Mouse (Mus musculus) embryo, embryonic 9.5 days (tissue): ENCODE results near the gene Mblac2.
"Not testable (repeated sequence)": the region's sequence is repeated elsewhere in the genome, so short reads cannot be mapped to it uniquely, and the experiment has no call there.

Experiments
- DNase-seq: peaks from one replicate; pipeline ENCODE4 v3.0.0-alpha.2; 2017; ENCODE audit errors: extremely low spot score

The Mblac2 gene

DNA sequence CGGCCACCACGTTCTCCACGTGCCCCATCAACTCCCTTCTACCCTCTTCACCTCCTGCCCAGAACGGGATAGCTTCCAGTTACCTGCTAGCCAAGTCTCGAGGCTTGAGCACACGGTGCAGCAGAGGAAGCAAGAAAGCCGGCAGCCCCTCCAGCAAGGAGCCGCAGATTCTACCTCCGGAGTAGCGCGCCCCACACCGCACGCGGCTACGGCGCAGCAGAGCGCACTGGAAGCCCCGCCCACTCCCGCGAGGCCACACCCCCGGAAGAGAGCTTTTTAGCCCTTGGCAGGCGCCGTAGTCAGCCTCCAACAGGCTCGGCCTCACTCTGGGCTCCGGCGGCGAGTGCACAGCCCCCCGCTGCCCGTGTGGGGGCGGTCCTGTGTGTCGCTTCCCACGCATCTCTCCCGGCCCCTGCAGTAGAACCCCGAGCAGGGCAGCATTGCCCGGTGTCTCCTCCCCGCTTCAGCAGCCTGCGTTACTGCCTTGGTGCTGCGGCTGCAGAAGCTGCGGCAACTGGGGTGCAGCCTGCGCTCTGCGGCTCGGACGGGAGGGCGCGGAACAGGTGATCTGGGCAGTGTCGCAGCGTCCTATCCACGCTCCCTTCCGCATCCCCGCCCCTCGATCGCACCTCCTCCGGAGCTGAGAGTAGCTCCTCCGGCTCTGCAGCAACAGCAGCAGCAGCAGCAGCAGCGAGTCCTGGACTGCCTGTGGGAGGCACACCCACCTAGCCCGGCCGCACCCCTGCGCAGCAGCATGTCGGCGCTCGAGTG lies at the start of gene Mblac2, which contains the start of gene Polr3g:
TSS of gene Mblac2 (plus strand) at position 567 of the 771 bp plus-strand sequence.
TSS of gene Polr3g (minus strand) at position 239 of the 771 bp plus-strand sequence.
- DNase-seq, result peak; percentile 96

DNA sequence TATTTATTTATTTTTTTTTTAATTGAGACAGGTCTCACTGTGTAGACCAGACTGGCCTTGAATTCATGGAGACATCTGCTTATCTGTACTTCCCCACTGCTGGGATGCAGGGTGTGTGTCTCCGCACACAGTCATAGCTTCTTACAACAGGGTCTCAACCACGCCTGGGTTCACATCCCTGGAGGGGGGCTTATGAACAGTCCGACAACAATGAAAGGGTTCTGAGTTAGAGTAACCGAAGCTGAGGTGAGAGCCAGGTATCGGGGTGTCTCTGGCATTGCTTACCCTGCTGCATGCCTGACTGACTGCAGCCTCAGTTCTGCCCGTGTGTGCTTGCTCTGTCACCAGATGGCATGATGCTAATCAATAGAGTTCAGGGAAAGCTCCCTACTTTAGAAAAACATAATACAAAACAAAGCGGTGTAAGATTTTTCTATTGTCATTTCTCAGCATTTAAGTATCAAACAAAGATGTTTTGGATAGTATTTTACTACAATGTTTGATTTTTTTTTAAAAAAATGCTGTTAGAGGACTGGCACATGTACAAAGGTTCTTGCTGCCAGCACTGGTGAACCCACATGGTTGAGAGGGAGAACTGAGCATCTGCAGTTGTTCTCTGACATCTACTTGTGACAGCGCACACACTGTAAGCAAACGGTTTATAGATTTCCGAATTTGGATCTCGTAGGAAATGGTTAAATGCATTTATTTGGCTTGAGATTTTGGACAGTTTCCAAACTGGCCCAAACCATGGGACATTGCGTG lies 47.4 kb upstream of the Mblac2 start:
- DNase-seq, result no peak

DNA sequence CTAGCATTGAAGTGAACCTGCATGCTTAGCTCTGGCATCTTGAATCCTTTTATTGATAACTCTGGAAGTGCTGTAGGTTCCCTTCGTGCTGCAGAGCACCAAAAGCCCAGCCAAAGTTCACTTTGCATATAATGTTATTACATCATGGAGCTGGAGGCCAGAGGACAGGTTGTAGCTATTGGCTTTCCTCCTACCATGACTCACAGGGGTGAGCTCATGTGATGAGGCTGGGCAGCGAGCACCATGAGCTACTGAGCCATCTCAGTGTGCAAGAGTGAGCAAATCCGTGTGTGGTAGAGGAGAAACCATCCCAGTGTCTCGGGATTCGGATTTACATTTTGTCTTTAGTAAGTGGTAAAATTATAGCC lies 46.8 kb upstream of the Mblac2 start:
- no peak for DNase-seq

DNA sequence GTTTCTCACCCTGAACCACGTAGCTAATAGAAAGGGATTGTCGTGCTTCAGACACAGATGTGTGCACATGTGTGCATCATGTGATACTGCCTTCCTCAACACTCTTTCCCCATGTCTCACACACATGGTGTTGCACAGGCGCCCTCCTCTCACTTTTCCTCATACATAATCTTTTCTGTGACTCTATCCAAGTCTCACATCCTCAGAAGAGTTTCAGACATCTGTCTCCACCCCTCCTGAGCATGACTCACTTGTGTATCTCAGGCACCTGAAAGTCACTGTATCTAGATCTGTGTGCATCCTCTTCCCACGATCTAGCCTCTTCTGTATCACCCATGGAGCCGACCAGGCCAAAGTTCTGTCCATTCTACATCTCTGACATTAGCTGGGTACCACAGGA lies 43.4 kb upstream of the Mblac2 start:
- DNase-seq, result no peak

DNA sequence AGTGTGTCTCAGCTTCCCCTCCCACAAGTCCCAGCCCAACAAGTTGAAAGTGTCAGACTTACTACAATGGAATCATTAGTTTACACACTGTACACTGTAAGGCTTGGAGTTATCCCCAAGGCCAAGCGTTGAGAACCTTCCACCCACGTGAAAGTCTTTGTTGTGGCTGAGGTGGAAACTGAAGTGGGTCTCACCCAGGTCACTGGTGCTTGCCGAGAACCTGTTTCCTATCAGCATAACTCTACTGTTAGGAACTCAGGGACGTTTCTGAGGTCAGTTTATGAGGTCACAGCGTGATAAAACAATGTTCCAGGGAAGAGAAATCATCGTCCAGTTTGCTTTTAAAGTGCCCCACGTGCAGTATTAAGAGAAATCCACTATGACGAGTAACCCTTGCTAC lies 35.8 kb upstream of the Mblac2 start:
- DNase-seq, result no peak

DNA sequence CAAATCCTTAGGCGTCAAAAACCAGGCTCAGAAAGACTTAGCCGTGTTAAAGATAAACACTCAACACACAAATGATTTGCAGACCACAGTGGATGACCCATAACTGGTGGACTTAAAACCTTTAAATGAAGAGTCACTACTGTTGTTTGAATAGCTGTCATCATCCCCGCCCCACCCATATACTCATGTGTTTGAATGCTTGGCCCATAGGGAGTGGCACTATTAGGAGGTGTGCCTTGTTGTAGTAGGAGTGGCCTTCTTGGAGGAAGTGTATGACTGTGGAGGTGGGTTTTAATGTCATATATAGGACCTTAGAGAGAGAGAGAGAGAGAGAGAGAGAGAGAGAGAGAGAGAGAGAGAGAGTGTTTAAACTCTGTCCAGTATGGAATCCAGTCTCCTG lies 28.0 kb upstream of the Mblac2 start:
- no peak for DNase-seq

DNA sequence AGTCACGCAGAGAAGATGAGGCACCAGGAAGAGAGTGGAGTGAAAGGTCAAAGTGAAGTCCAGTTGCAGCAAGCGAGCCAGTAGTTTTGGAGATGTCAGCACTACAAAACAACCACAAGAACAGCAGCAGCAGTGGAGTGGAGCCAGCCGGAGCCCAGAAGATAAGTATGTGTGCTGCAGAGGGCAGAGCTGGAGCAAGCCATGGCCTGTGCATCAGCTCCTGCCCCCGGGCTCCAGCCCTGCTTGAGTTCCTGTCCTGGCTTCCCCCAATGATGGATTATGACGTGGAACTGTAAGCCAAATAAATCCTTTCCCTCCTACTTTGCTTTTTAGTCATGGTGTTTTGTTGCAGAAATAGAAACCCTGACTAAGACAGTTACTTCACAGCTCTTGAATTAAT lies 26.9 kb upstream of the Mblac2 start:
- DNase-seq, result no peak

DNA sequence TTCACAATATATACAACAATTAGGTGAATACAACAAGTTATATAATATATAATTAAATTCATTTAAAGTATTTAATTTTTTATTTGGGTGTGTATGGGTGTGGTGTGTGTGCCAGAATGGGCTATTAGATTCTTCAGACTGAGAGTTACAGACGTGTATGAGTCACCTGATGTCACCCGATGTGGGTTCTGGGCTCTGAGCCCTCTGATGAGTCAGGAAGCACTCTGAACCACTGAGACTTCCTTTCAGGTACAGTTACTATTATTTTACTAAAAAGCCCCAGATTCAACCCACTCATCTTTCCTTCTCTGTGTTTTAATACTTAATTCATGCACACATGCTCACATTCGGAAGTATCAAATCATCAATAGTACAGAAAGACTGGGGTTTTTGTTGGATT lies 26.3 kb upstream of the Mblac2 start:
- no peak for DNase-seq

DNA sequence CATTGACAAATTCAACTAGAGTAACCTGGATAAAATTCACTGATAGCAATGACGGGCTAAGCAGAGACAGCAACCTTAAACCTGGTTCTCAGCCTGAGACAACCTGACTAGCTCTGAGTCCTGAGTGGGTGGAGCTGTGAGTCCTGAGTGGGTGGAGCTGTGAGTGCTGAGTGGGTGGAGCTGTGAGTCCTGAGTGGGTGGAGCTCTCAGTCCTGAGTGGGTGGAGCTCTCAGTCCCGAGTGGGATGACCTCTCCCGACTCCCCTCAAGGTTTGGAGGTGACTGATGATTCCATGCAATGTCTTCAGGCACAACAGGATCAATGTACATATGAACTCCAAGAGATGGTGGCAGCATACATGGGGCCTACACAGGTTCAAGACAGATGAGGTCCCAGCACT lies 21.6 kb upstream of the Mblac2 start:
- DNase-seq, result no peak

DNA sequence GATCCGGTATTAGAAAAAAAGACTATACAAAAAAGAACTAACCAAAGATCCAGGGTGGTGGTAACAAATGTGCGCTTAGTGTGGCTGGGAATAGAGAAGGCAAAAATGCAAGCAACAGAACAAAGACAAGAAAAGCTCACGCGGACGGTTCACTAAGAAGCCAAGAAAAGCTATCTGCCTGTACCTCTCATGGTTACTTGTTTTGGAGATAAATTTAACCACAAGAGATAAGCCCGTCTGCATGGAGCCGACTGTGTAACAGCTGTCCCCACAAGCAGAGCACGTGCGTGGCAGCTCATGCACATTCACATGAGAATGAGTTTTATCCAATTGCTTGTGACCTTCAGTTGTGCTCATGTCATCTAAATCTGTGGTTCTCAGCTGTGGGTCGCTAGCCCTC lies 20.7 kb upstream of the Mblac2 start:
- DNase-seq, result no peak

DNA sequence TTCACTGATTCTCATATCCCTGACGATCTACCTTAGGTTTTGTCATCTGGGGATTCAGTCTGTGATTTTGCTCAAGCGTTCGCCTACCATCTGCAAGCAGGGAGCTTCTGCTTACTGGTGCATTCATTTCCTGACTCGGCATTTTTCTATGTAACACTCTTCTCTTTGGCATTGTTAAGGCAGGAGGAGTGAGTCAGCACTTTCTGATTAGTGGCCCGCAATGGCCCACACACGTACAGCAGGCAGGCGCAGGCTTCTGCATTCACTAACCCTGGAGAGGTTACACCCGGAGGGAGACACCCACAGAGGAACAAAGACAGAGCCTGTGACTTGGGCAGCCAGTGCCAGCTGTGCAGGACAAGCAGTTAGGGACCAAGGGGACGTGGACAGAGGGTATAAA lies 19.5 kb upstream of the Mblac2 start:
- DNase-seq, result no peak

DNA sequence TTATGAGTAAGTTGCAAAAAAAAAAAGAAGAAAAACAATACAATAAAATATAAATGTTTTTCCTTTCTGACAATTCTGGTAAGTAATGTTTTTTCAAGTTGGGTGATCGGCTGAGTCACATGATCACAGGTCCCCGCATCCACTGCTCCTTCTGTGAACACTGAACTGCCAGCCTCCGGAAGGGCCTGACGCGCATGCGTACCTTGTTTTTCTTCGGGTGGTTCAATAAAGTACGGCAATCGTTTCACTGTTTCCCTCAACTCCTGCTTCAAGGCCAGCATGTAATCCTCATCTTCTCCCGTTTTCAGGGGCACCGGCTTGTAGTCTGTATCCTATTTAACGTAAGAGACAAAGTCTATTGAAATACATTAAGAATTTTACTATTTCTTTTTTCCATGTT lies 16.7 kb upstream of the Mblac2 start:
- no peak for DNase-seq

DNA sequence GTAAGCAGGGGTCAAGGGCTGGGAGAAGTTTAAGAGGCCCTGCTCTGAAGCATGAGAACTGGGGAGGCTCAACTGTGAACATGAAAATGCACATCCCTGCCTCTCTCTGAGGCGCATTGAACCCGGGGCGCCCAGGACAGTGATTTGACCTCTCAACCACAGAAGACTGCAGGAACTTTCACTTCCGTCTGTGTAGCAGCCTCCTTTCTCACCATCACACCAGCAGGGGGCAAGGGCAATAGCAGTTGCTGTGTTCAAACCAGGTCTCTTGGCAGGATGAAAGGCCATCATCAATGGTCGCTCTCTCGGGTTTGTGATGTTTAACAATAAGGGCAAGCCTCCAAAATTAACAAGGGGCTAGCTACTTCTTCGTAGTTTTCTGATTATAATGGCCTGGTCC lies 8.0 kb upstream of the Mblac2 start:
- no peak for DNase-seq

DNA sequence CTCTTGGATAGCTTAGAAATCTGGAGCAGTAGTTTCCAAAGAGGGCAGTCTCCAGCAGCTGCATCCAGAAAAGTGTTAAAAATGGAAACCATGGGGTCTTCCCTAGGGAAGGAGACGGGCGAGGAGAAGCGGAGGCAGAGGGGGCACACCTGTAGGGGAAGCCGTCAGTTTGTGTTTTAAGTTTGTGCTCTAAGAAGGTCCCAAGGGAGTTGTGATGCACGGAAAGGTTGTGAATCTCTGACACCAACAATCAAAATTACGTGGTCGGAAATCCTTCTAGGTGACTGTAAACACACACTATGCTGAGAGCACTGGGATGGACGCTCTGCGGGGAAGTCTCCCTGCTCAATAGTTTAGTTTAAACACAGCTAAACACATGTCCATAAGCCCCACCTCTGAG lies 7.5 kb upstream of the Mblac2 start:
- DNase-seq, result no peak

DNA sequence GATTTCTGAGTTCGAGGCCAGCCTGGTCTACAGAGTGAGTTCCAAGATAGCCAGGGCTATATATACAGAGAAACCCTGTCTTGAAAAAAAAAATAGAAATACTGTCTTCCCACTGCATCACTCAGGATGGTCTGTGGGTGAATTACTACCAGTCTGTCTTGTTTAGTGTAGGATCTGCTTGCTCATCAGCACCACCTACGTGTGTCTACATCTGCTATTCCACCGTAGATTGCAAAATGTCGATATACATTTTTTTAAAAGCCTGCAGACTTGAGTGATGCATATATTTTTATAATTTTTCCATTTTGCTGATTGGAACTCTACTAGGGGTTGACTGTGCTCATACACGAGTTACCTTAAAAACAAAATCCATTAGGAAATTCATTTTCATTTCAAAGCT lies 4.8 kb upstream of the Mblac2 start:
- no peak for DNase-seq

DNA sequence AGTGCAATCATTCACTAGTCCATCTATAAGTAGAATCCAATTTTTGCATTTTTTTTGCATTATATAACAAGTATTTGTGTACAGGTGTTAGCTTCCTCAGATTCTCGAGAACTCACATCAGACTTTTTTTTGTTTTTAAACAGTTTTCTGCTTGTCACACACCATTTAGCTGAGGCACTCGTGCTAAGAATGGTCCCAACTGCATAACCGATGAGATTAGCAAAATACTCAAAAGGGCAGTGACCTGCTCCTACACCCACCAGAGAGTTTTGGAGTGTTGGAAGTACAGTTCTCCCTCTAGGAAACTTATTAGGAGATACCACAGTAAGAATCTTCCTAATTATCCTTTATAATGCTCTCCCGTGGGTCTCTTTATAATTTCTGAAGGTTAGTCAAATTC lies 1.3 kb upstream of the Mblac2 start:
- DNase-seq, result no peak

DNA sequence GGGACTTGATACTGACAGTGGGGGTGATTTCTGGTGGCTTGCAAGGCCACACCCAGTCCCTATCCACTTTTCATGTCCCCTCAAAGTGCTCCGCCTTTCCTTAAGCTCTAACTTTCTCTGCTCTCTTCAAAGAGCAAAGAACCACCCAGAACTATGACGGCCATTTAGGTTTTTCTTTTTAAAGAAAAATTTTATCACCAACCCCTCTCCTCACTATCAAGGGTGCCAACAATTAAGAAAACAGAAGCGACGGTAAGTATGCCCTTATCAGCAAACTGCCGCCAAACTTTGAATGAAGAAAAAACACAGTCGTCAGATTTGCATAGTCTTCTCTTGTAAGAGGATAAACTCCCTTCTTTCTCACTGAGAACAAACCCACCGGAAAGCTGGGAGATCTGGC lies 875 bp upstream of the Mblac2 start:
- no peak for DNase-seq

DNA sequence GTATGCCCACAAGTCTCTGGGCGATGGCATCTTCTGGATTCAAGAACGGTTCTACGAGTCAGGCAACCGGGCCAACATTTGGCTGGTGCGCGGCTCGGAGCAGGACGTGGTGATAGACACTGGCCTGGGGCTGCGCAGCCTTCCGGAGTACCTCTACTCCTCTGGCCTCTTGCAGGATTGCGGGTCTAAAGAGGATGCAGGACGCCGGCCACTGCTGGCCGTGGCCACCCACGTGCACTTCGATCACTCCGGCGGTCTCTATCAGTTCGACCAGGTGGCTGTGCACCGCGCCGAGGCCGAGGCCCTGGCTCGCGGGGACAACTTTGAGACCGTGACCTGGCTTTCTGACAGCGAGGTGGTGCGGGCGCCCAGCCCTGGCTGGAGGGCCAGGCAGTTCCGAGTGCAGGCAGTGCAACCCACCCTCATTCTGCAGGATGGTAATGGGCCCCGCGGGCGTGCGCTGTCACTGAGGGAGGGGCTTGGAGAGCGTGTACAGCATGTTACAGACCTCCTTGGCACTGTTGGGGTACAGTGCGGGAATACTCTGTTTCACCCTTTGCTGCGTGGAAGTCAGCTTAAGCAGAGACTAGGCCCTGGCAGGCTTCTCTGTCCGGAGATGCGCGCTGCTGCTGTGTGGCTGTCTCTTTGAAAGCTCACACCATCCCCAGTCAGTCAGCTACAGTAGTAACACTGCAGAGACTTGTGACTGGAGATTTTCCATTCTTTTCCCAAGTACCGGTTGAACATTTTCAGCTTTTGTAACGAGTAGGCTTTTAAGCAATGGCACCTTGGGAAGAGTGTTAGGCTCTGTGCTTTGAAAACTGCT lies 618 bp downstream of the Mblac2 start:
- no peak for DNase-seq

DNA sequence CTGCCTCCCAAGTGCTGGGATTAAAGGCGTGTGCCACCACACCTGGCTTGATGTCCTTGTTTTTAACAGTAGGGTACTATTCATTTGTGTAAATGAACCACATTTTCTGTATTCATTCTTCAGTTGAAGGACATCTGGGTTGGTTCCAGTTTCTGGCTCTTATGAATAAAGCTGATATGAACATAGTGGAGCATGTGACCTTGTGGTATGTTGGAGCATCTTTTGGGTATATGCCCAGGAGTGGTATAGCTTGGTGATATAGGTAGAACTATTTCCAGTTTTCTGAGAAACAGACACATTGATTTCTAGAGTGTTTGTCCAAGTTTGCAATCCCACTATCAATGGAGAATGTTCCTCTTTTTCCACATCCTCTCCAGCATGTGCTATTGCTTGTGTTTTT lies 2.8 kb downstream of the Mblac2 start:
- DNase-seq, result no peak

DNA sequence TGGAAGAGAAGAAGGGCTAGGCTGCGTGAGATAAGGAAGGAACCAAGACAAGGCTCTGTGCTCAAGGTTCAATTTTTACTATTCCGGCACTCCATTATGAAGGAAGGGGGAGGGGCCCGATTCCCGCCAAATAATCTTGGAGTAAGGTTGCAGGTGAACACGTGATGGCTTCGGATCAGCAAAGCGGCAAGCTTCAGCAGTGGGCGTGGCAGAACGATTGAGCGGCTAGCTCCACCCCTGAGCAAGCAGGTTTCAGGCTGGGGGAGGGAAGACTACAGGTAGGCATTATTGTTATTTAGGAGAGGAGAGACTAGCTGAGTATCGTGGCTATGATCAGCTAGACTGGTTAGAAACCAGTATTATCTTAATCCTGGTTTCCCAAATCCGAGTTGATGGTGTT lies 17.0 kb downstream of the Mblac2 start:
- not testable (repeated sequence) for DNase-seq

DNA sequence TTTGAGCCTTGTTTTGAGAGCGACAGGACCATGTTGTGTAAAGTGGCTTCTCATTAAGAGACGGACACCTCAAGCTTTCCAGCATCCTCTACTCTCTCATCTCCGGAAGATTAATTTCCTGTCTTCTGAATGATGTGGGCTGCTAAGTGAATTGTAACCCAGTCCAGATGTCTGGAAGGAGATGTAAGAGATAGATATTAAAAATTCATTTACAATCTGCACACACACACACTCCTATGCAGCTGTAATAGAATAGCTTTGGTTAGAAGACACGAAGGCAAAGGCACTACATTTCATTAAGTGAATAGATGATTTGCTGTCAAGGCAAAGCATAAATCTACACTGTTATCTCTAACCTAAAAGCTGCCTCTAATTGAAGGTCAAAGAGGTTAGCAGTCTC lies 18.0 kb downstream of the Mblac2 start:
- no peak for DNase-seq

DNA sequence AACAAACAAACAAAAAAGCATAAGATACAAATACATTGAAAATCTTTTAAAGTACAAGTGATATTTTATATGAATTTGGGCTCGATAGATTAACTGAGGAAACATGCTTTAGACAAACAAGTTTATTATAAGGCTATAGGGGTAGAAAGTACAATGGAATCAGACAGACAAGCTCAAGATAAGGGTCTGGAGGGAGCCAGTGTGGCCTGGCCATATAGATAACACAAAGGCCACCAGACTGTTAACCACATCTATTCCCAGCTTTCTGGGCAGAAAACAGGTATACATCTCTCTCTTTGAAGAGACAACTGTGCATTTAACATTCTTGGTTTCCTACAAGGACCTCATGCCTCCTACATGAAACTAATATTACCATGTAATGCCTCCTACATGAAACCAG lies 19.2 kb downstream of the Mblac2 start:
- DNase-seq, result no peak

DNA sequence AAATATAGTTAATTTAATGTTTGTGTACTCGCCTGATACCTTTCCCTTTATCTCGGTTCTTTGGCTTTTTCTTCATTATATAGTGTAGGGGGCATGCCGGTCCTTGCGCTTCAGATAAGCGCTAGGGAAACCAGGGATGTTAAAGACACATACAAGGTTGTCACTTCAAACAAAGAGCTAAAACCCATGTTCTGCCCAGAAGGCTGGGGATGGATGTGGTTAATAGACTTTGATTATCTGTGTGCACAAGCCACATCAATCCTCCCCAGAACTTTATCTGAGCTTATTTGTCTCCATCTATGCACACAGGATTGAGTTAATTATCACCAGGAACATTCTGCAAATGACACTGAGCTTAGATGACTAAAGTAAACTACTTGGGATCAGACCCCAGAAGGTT lies 25.5 kb downstream of the Mblac2 start:
- no peak for DNase-seq
